Mouse (Mus musculus) splenic B cell, adult 2 months (primary cell): Measurements from ENCODE around the gene Olfr804.

Experiments used
- DNase-seq: peaks from one replicate; pipeline ENCODE4 v3.0.0-alpha.2; 2011; ENCODE audit warnings: low read depth, low spot score
- H3K27me3 ChIP-seq: 2 replicates; pipeline ENCODE4 v1.6.1; 2012; ENCODE audit warnings: mild to moderate bottlenecking, low read length, moderate library complexity, mixed read lengths; ENCODE audit not compliant: control insufficient read depth, poor library complexity, insufficient read depth, severe bottlenecking
- H3K36me3 ChIP-seq: 2 replicates; pipeline ENCODE4 v1.6.1; 2012; ENCODE audit warnings: mild to moderate bottlenecking, low read length, moderate library complexity, mixed read lengths; ENCODE audit not compliant: control insufficient read depth, poor library complexity, insufficient read depth, severe bottlenecking

Gene Olfr804

DNA sequence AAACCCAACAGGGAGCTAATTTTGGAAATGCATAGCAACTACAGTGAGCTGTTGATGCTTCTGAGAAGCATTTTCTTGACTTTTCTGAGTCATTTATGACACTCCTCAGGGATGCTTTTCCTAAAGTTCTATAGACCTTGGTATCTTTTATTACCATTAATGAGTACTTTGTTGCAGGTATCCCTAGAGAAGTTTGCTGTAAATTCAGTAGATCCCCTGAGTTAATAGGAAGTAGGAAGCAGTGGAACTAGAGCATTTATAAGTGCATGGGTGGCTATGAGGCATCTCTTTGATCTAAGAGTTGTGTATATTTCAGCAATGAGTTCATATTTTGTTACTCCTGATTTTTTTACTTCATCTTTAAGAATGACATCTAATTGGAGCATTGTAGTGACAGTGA, at the start of gene Olfr804:
Olfr804 (plus strand) TSS at position 301 of the 400 bp plus-strand sequence.
- Histone ChIP-seq H3K36me3 (no peaks in the 10 kb centered on the region), H3K27me3 (no peaks in the 10 kb centered on the region)

DNA sequence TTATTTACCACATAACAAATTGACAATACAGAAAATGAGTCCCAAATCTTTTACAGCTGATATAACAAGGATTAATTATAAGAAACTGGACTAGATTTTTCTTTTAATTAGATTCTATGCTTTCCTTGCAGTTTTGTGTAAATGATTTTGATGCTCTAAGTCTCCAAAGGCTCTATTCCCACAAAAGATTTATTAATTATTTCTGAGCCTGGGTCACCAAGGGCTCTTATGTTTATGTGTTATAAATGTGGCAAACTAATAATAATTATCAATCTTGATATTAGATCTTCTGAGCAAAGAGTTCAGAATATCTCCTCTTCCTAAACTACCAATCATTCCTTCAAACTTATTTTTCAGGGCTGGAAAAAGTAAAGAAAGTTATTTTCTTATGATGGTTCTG, 45.6 kb upstream of the Olfr804 start, which contains the start of gene Olfr800:
Olfr800 (plus strand) TSS at position 301 of the 400 bp plus-strand sequence.
- no peaks in the 10 kb centered on the region for H3K27me3 ChIP-seq
- DNase-seq = no peak
- no peaks in the 10 kb centered on the region for H3K36me3 ChIP-seq

More for the DNA sequence above, at the start of gene Olfr804:
- DNase-seq = no peak

DNA sequence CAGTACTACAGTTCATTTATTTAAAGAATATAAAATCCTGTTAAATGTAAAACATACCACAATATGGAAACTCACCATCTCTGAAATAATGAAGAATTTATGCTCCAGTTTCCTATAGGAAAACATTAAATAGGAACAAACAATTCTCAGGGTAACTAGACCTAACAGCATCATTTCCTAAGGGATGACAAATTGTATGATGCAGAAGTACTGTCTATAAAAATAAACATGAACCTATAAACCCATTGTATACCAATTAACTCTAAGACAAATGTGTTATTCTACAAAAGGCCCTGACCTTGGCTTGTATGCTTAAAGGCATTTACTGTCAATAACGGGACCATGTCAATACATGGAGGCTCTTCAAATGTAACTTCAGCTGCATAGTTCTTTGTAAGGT, 29.2 kb upstream of the Olfr804 start, which contains the start of gene Olfr801:
Olfr801 (minus strand) TSS at position 101 of the 400 bp plus-strand sequence.
- H3K27me3 ChIP-seq = no peaks in the 10 kb centered on the region

DNA sequence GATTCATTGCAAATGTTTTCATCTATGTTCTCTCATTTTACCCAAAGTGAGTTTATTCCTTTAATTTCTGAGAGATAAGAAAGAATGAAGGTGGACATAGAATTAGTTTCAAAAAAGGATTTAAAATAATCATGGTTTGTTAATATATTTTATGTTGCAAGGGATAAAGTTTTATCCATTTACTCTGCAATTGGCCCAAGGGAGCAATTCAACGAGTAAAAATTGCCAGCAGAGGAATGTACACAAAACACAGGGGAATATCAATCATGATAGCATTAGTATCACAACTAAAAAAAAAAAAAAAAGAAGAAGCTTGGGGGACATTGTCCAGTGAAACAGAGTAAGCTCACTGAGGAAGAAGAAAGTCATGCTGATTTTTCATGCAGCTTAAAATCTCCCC, 14.9 kb upstream of the Olfr804 start, which contains the start of gene Olfr802:
Olfr802 (minus strand) TSS at position 101 of the 400 bp plus-strand sequence.
- Histone ChIP-seq H3K27me3 (no peaks in the 10 kb centered on the region), H3K36me3 (no peaks in the 10 kb centered on the region)
- no peak for DNase-seq

More for the DNA sequence above, 29.2 kb upstream of the Olfr804 start, which contains the start of gene Olfr801:
- DNase-seq = no peak
- H3K36me3 ChIP-seq = no peaks in the 10 kb centered on the region

DNA sequence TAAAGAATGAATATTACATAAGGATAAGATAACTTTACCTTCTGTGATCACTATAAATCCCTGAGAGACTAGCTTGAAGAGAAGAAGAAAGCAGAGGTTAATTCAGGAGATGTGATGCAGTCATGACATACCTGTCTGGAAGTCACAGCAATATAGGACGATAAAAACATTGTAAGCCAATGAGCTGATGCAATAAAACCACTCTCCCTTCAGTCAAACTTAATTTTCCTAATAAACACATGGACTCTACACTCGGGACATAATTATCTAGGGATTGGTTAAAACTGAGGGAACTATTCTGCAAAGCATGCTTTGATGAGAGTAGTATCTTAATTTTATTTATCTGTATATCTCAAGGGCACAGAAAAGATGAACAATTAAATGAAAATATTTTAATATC, 8.8 kb upstream of the Olfr804 start, which contains the start of gene Olfr803:
Olfr803 (minus strand) TSS at position 101 of the 400 bp plus-strand sequence.
- no peak for DNase-seq
- H3K36me3 ChIP-seq = no peaks in the 10 kb centered on the region
- no peaks in the 10 kb centered on the region for H3K27me3 ChIP-seq

DNA sequence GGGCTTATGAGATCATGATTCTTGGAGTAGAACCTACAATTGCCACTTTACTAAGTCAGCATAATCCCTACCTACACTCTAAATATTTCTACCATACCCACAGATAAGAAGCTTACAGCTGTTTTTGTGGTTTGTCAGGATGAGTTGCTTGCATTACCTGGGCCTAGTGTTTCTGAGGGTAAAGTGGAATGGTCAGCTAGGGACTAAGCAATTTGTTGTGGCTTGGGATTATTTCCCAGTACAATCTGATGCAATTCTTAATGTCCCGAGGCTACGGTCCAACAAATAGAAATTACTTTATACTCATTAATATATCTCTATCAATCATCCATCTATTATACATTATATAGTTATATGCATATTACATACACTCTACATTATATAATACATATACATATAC, 26.3 kb downstream of the Olfr804 start, which contains the start of gene Olfr805:
Olfr805 (minus strand) TSS at position 101 of the 400 bp plus-strand sequence.
- H3K27me3 ChIP-seq = no peaks in the 10 kb centered on the region
- H3K36me3 ChIP-seq = no peaks in the 10 kb centered on the region
- no peak for DNase-seq

DNA sequence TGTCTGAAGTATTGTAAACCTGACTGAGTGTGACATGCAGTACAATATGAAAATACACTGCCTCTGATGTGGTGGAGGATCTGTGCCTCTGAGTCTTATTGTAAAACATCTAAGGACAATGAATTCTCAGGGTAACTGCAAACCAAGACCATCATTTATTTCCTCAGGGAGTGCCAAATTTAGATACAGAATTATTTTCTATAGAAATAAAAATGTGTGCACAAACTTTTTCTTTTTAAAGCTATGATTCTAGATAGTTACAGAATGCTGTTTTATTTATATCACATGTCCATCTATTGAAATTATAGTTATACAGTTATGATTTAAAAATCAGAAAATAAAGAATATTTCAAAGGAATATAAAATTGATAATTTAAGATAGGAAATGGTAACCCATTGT, 38.8 kb downstream of the Olfr804 start, which contains the start of gene Olfr806:
Olfr806 (minus strand) TSS at position 101 of the 400 bp plus-strand sequence.
- no peak for DNase-seq
- Histone ChIP-seq H3K27me3 (no peaks in the 10 kb centered on the region), H3K36me3 (no peaks in the 10 kb centered on the region)

DNA sequence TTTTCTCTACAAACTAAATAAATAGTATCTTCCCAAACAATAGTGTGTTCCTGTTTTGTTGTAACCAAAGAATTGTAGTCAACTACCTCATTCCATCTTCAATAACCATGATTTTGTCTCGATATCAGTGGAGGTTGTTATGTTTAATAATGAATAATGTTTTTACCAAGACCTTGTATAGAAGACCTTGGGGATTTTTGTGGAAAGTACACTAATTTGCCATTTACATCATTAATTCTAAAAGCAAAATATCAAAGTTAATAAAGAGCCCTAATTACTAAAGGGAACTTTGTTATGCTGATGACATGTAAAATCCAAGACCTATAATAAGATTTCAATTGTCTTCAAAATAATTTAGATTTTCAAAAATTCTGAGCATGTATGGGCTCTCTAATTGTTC, 54.7 kb downstream of the Olfr804 start, which contains the start of gene Olfr807:
Olfr807 (minus strand) TSS at position 101 of the 400 bp plus-strand sequence.
- no peak for DNase-seq
- Histone ChIP-seq H3K27me3 (no peaks in the 10 kb centered on the region), H3K36me3 (no peaks in the 10 kb centered on the region)
